Comparison of ENCODE assay signal across 15 mouse cellular contexts in the genomic region with DNA sequence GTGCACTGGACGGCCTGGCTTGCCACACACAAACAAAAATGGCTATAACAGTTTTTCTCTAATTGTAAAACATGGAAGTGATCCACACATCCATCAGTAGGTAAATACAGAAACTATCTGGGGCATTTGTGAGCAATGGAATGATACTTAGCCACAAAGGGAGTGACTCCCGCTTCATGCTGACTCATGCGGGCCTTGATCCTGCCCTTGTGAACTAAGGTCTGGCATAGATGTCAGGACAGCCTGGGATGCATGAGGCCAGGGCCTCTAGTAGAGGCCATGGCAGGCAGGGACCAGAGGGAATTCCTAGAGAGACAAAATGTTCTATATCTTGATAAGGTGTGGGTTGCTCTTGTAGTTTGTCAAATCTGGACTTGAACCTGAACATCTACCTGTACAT. TPM values are rescaled to one million over a fixed set of nuclear protein-coding genes. Genes with fewer than 3 reads are reported as not detected.
DNase-seq lines count a peak whose midpoint lies in the region; ATAC-seq and TF ChIP-seq lines count a peak whose summit lies in the region.
"Had no signal": no experiment of that assay in that cellular context is flagged by ENCODE, and none has a peak within 500 bp of the region (broad histone marks: within the 10 kb centered on the region; RNA-seq: fewer than 3 reads in every experiment).

No protein-coding gene starts in this region.

- H3K9me3 ChIP-seq in erythroblast, embryonic 14.5 days (ENCODE audit: control insufficient read depth, low read length), result no peaks in the 10 kb centered on the region
- H3K9me3 ChIP-seq in liver, embryonic 16.5 days (replicated peaks; ENCODE audit: control insufficient read depth, low read length), result no peaks in the 10 kb centered on the region
- H3K9me3 ChIP-seq in kidney, embryonic 14.5 days (ENCODE audit: control insufficient read depth, low read length), result no peaks in the 10 kb centered on the region
- H3K9me3 ChIP-seq: embryonic facial prominence, embryonic 12.5 days; forebrain, embryonic 15.5 days had no signal

- ATAC-seq in liver, embryonic 16.5 days (ENCODE audit: low read depth), result peak; percentile 85
- ATAC-seq in kidney, embryonic 14.5 days (ENCODE audit: low FRiP score, low TSS enrichment), result no peak
- ATAC-seq: forebrain, embryonic 15.5 days; lung, postnatal 0 days had no signal

- TF ChIP-seq POLR2A in cerebellum, adult 2 months (IDR thresholded peaks at IDR 0.05; ENCODE audit: borderline replicate concordance, insufficient read depth, low read length), result no peak

- H3K4me3 ChIP-seq in cerebellum, adult 2 months (replicated peaks; ENCODE audit: insufficient read depth, low read depth, low read length), result no peak overlapping the region
- peak overlapping the region; percentile 23 for H3K4me3 ChIP-seq in erythroblast, embryonic 14.5 days (replicated peaks)
- no peak overlapping the region for H3K4me3 ChIP-seq in liver, embryonic 16.5 days (ENCODE audit: low read depth, low read length)
- no peak overlapping the region for H3K4me3 ChIP-seq in kidney, embryonic 14.5 days (ENCODE audit: low read length)
- H3K4me3 ChIP-seq: embryonic facial prominence, embryonic 12.5 days; forebrain, embryonic 15.5 days had no signal

- 63% methylated on average over 3 of the region's 3 CpGs for WGBS in cerebellum, adult 2 months
- WGBS in liver, embryonic 16.5 days (ENCODE audit: insufficient replicate concordance), result 77% methylated on average over 3 of the region's 3 CpGs
- WGBS in kidney, embryonic 14.5 days, result 91% methylated on average over 3 of the region's 3 CpGs

- intact Hi-C loops in heart, postnatal 10 days (cut with DNase I), result no loop called here

- H3K27me3 ChIP-seq in cerebellum, adult 2 months (ENCODE audit: control insufficient read depth, insufficient read depth, low read length), result no peaks in the 10 kb centered on the region
- H3K27me3 ChIP-seq in erythroblast, embryonic 14.5 days (ENCODE audit: control insufficient read depth), result no peaks in the 10 kb centered on the region
- no peaks in the 10 kb centered on the region for H3K27me3 ChIP-seq in liver, embryonic 16.5 days (ENCODE audit: control insufficient read depth, insufficient read depth, low read depth, low read length)
- H3K27me3 ChIP-seq in kidney, embryonic 14.5 days (ENCODE audit: control insufficient read depth, insufficient read depth, low read length), result no peaks in the 10 kb centered on the region
- H3K27me3 ChIP-seq: embryonic facial prominence, embryonic 12.5 days; forebrain, embryonic 15.5 days had no signal

- peaks cover 64% of the 10 kb centered on the region for H3K36me3 ChIP-seq in erythroblast, embryonic 14.5 days (ENCODE audit: control insufficient read depth)
- no peaks in the 10 kb centered on the region for H3K36me3 ChIP-seq in liver, embryonic 16.5 days (ENCODE audit: control insufficient read depth, insufficient read depth)
- H3K36me3 ChIP-seq in kidney, embryonic 14.5 days (ENCODE audit: control insufficient read depth, insufficient read depth, low read length), result peaks cover 7% of the 10 kb centered on the region

- peak overlapping the region; percentile 40 for H3K9ac ChIP-seq in liver, embryonic 16.5 days (ENCODE audit: low read depth, low read length)
- H3K9ac ChIP-seq in kidney, embryonic 14.5 days (ENCODE audit: low read depth, low read length), result no peak overlapping the region
- H3K9ac ChIP-seq: embryonic facial prominence, embryonic 12.5 days; forebrain, embryonic 15.5 days; hindbrain, embryonic 14.5 days had no signal

- peak overlapping the region; percentile 93 for H3K27ac ChIP-seq in cerebellum, adult 2 months (ENCODE audit: insufficient read depth, low read length)
- H3K27ac ChIP-seq in liver, embryonic 16.5 days (ENCODE audit: low read length), result peak overlapping the region; percentile 84
- H3K27ac ChIP-seq in kidney, embryonic 14.5 days (ENCODE audit: low read depth, low read length), result no peak overlapping the region
- H3K27ac ChIP-seq: embryonic facial prominence, embryonic 12.5 days; forebrain, embryonic 15.5 days; hindbrain, embryonic 14.5 days had no signal

- peak in 1 of 2 experiments; percentile 49 for DNase-seq in cerebellum, adult 2 months
- DNase-seq in cerebellum, adult 9-10 months, result no peak
- peak; percentile 62 for DNase-seq in NIH3T3 (ENCODE audit: low read depth)
- no peak for DNase-seq in lung, adult 18-20 months
- DNase-seq in heart, postnatal 10 days, result no peak
- DNase-seq: heart, adult 18-20 months; kidney, adult 18-20 months; thymus, postnatal 4 days had no signal

- no peak for TF ChIP-seq CTCF in cerebellum, adult 2 months (IDR thresholded peaks at IDR 0.05; ENCODE audit: borderline replicate concordance, insufficient read depth, low read depth, low read length)

- peak overlapping the region; percentile 29 for H3K4me2 ChIP-seq in liver, embryonic 16.5 days (ENCODE audit: low read depth, low read length)
- no peak overlapping the region for H3K4me2 ChIP-seq in kidney, embryonic 14.5 days (replicated peaks; ENCODE audit: low read depth, low read length)
- H3K4me2 ChIP-seq: embryonic facial prominence, embryonic 12.5 days; forebrain, embryonic 15.5 days; hindbrain, embryonic 14.5 days had no signal

- H3K4me1 ChIP-seq in cerebellum, adult 2 months (ENCODE audit: control insufficient read depth, insufficient read depth, low read length), result peaks cover 28% of the 10 kb centered on the region
- H3K4me1 ChIP-seq in erythroblast, embryonic 14.5 days (ENCODE audit: control insufficient read depth), result peaks cover 58% of the 10 kb centered on the region
- peaks cover 30% of the 10 kb centered on the region for H3K4me1 ChIP-seq in liver, embryonic 16.5 days (ENCODE audit: control insufficient read depth, low read depth, low read length)
- H3K4me1 ChIP-seq in kidney, embryonic 14.5 days (ENCODE audit: control insufficient read depth, insufficient read depth, low read length), result no peaks in the 10 kb centered on the region
- H3K4me1 ChIP-seq: embryonic facial prominence, embryonic 12.5 days; forebrain, embryonic 15.5 days had no signal

RNA-seq across cellular contexts. Expression of gene Ankrd9, which starts 25.4 kb away (rescaled TPM):
- polyA plus RNA-seq in cerebellum, adult 2 months (2012; rRNA removed), result 53.3 and 54.8 TPM in 2 replicates
- polyA plus RNA-seq in erythroblast, embryonic 14.5 days (2012), result 11.8 and 12.2 TPM in 2 replicates
- polyA plus RNA-seq in liver, embryonic 16.5 days (2015; fragmentation: Nextera tagmentation; extraction: Ambion mirVana), result 54.7 and 55.9 TPM in 2 replicates
- 11.0 and 12.4 TPM in 2 replicates for polyA plus RNA-seq in kidney, embryonic 14.5 days (2014; fragmentation: Nextera tagmentation; extraction: Ambion mirVana)
- 10 to 100 TPM; 35.4 to 70.2 TPM for total RNA-seq in heart, postnatal 10 days (2021)
